Mouse (Mus musculus) MEL (cell line): ENCODE measurements around the gene Sema6d. TPM values are rescaled to one million over a fixed set of nuclear protein-coding genes. Genes with fewer than 3 reads are reported as not detected.

Experiments
- DNase-seq: peaks from one replicate; pipeline ENCODE4 v3.0.0; 2011; ENCODE audit warnings: low read depth, low spot score
- H3K27ac ChIP-seq: 2 replicates; pipeline ENCODE4 v1.5.1; 2012; ENCODE audit warnings: low read depth, mild to moderate bottlenecking, control low read depth, low read length, moderate library complexity; ENCODE audit not compliant: control insufficient read depth
- H3K27me3 ChIP-seq, 2 experiments: fragments of 150-350 bp in 1 of 2; sonication (generic) in 1 of 2; 2 replicates each; pipeline ENCODE4 v1.6.1; 2012; ENCODE audit warnings: low read length in 2 of 2, mild to moderate bottlenecking in 2 of 2, improper control_type of control experiment in 1 of 2, moderate library complexity in 1 of 2; ENCODE audit not compliant: insufficient read depth in 2 of 2, control insufficient read depth in 1 of 2
- H3K36me3 ChIP-seq, 2 experiments: 2 replicates each; pipeline ENCODE4 v1.6.1; 2012 to 2014; ENCODE audit warnings: low read length in 2 of 2, improper control_type of control experiment in 1 of 2, inconsistent platforms in 1 of 2, mild to moderate bottlenecking in 1 of 2; ENCODE audit not compliant: insufficient read depth in 2 of 2, control insufficient read depth in 1 of 2
- H3K4me1 ChIP-seq, 2 experiments: fragments of 150-350 bp in 1 of 2; sonication (generic) in 1 of 2; 2 replicates each; pipeline ENCODE4 v1.6.1; 2012; ENCODE audit warnings: low read length in 2 of 2, improper control_type of control experiment in 1 of 2, mild to moderate bottlenecking in 1 of 2; ENCODE audit not compliant: insufficient read depth in 2 of 2, control insufficient read depth in 1 of 2
- H3K4me3 ChIP-seq, 2 experiments: fragments of 150-350 bp in 1 of 2; sonication (generic) in 1 of 2; 2 replicates each; pipeline ENCODE4 v1.5.1; 2012; ENCODE audit warnings: low read depth in 2 of 2, low read length in 2 of 2, mild to moderate bottlenecking in 2 of 2, moderate library complexity in 2 of 2, control low read depth in 1 of 2, improper control_type of control experiment in 1 of 2; ENCODE audit not compliant: control insufficient read depth in 1 of 2, insufficient read depth in 1 of 2
- H3K79me2 ChIP-seq: 2 replicates; pipeline ENCODE4 v1.6.1; 2012; ENCODE audit warnings: mild to moderate bottlenecking, low read length, moderate library complexity; ENCODE audit not compliant: control insufficient read depth, poor library complexity, insufficient read depth
- H3K9ac ChIP-seq: 2 replicates; pipeline ENCODE4 v1.6.1; 2012; ENCODE audit warnings: low read depth, mild to moderate bottlenecking, control low read depth, low read length, moderate library complexity; ENCODE audit not compliant: control insufficient read depth, poor library complexity, severe bottlenecking
- H3K9me3 ChIP-seq: fragments of 150-350 bp; sonication (generic); replicated peaks from 2 replicates; pipeline ENCODE4 v1.6.1; 2012; ENCODE audit warnings: mild to moderate bottlenecking, low read length, improper control_type of control experiment, moderate library complexity; ENCODE audit not compliant: insufficient read depth
- CHD1 ChIP-seq: IDR thresholded peaks from 2 replicates; pipeline ENCODE4 v1.6.1; 2012; ENCODE audit warnings: low read depth, mild to moderate bottlenecking, inconsistent platforms, low read length, improper control_type of control experiment
- CHD2 ChIP-seq: IDR thresholded peaks from 2 replicates; pipeline ENCODE4 v1.6.1; 2011; ENCODE audit warnings: low read length, improper control_type of control experiment
- CTCF ChIP-seq, 3 experiments: IDR thresholded peaks in 2 of 3; conservative IDR thresholded peaks in 1 of 3; 2 replicates each; pipeline ENCODE4 v1.5.1; 2011 to 2012; ENCODE audit warnings: low read length in 3 of 3, low read depth in 2 of 3, mild to moderate bottlenecking in 2 of 3, improper control_type of control experiment in 1 of 3, inconsistent platforms in 1 of 3, mixed read lengths in 1 of 3, moderate library complexity in 1 of 3; ENCODE audit not compliant: control insufficient read depth in 1 of 3, insufficient read depth in 1 of 3, poor library complexity in 1 of 3, severe bottlenecking in 1 of 3
- EP300 ChIP-seq, 2 experiments: IDR thresholded peaks; 2 replicates each; pipeline ENCODE4 v1.6.1; 2011; ENCODE audit warnings: improper control_type of control experiment in 2 of 2, low read length in 2 of 2, low read depth in 1 of 2, mild to moderate bottlenecking in 1 of 2
- JUND ChIP-seq: IDR thresholded peaks from 2 replicates; pipeline ENCODE4 v1.6.1; 2011; ENCODE audit warnings: low read depth, mild to moderate bottlenecking, improper control_type of control experiment, low read length
- MAFK ChIP-seq: IDR thresholded peaks from 2 replicates; pipeline ENCODE4 v1.6.1; 2011; ENCODE audit warnings: low read depth, mild to moderate bottlenecking, low read length, improper control_type of control experiment, borderline replicate concordance
- MAX ChIP-seq: IDR thresholded peaks from 2 replicates; pipeline ENCODE4 v1.6.1; 2011; ENCODE audit warnings: low read length, improper control_type of control experiment
- MAZ ChIP-seq: IDR thresholded peaks from 2 replicates; pipeline ENCODE4 v1.6.1; 2012; ENCODE audit warnings: low read depth, mild to moderate bottlenecking, inconsistent platforms, low read length, improper control_type of control experiment
- MXI1 ChIP-seq: IDR thresholded peaks from 2 replicates; pipeline ENCODE4 v1.6.1; 2011; ENCODE audit warnings: mild to moderate bottlenecking, low read depth, low read length, improper control_type of control experiment
- MYC ChIP-seq: IDR thresholded peaks from 2 replicates; pipeline ENCODE4 v1.6.1; 2011; ENCODE audit warnings: low read depth, mild to moderate bottlenecking, low read length, improper control_type of control experiment, moderate library complexity
- POLR2A ChIP-seq, 2 experiments: IDR thresholded peaks; 2 replicates each; pipeline ENCODE4 v1.6.1; 2011 to 2012; ENCODE audit warnings: low read length in 2 of 2, mild to moderate bottlenecking in 2 of 2, control low read depth in 1 of 2, improper control_type of control experiment in 1 of 2, low read depth in 1 of 2, moderate library complexity in 1 of 2; ENCODE audit not compliant: control insufficient read depth in 1 of 2, insufficient read depth in 1 of 2, poor library complexity in 1 of 2
- RAD21 ChIP-seq: IDR thresholded peaks from 2 replicates; pipeline ENCODE4 v1.6.1; 2011; ENCODE audit warnings: mild to moderate bottlenecking, low read depth, low read length, improper control_type of control experiment
- SMC3 ChIP-seq: IDR thresholded peaks from 2 replicates; pipeline ENCODE4 v1.6.1; 2011; ENCODE audit warnings: low read depth, low read length, improper control_type of control experiment
- TAL1 ChIP-seq: IDR thresholded peaks from 2 replicates; pipeline ENCODE4 v1.6.1; 2012; ENCODE audit warnings: mild to moderate bottlenecking, inconsistent platforms, low read length, moderate library complexity, mixed read lengths
- TBP ChIP-seq: IDR thresholded peaks from 2 replicates; pipeline ENCODE4 v1.8.0; 2011; ENCODE audit warnings: low read depth, low read length, improper control_type of control experiment
- TCF12 ChIP-seq: IDR thresholded peaks from 2 replicates; pipeline ENCODE4 v1.6.1; 2014; ENCODE audit warnings: low read depth, mild to moderate bottlenecking, inconsistent platforms, low read length, improper control_type of control experiment, moderate library complexity
- UBTF ChIP-seq: IDR thresholded peaks from 2 replicates; pipeline ENCODE4 v1.6.1; 2012; ENCODE audit warnings: low read depth, mild to moderate bottlenecking, inconsistent platforms, low read length, improper control_type of control experiment, moderate library complexity, borderline replicate concordance; ENCODE audit not compliant: insufficient read depth
- USF2 ChIP-seq, 2 experiments: IDR thresholded peaks; 2 replicates each; pipeline ENCODE4 v1.6.1; 2011 to 2012; ENCODE audit warnings: improper control_type of control experiment in 2 of 2, low read length in 2 of 2, borderline replicate concordance in 1 of 2, inconsistent platforms in 1 of 2, low read depth in 1 of 2, mild to moderate bottlenecking in 1 of 2; ENCODE audit not compliant: insufficient read depth in 1 of 2
- ZC3H11A ChIP-seq: IDR thresholded peaks from 2 replicates; pipeline ENCODE4 v1.6.1; 2012; ENCODE audit warnings: low read depth, mild to moderate bottlenecking, inconsistent platforms, low read length, improper control_type of control experiment
- ZKSCAN1 ChIP-seq: IDR thresholded peaks from 2 replicates; pipeline ENCODE4 v1.6.1; 2012; ENCODE audit warnings: low read depth, mild to moderate bottlenecking, inconsistent platforms, low read length, improper control_type of control experiment, moderate library complexity
- ZMIZ1 ChIP-seq: IDR thresholded peaks from 2 replicates; pipeline ENCODE4 v1.6.1; 2012; ENCODE audit warnings: low read depth, mild to moderate bottlenecking, inconsistent platforms, low read length, improper control_type of control experiment, moderate library complexity
- polyA plus RNA-seq, 2 experiments: library from polyadenylated mRNA; stranded (reverse) in 1 of 2; unstranded in 1 of 2; fragments of >175 nt in 1 of 2; fragments of >200 nt in 1 of 2; gene quantifications; 2 replicates each; pipeline versions ENCODE4 v1.2.1 to v1.2.4; 2012; ENCODE audit warnings: low replicate concordance in 2 of 2, low read depth in 1 of 2; ENCODE audit not compliant: insufficient read length in 2 of 2, insufficient read depth in 1 of 2, missing spikeins in 1 of 2
- total RNA-seq: library from RNA; depleted of rRNA; stranded (reverse); fragments of 300-350 nt; gene quantifications from 2 replicates; pipeline ENCODE4 v1.2.3, GENCODE M21; 2012

Gene Sema6d
- total and polyA plus RNA-seq, 3 experiments: not detected

GRCm38 (mm10) chr2:124322528-124323215 is 232.9 kb downstream of the Sema6d start:
- DNase-seq: no peak
- H3K27ac ChIP-seq: no peak overlapping the region
- TF ChIP-seq RAD21: no peak
- no peak for TF ChIP-seq JUND
- TF ChIP-seq MXI1: no peak
- no peak for TF ChIP-seq TCF12
- no peak for TF ChIP-seq ZC3H11A
- TF ChIP-seq MYC: no peak
- TF ChIP-seq UBTF: no peak
- TF ChIP-seq CTCF (IDR thresholded peaks at IDR 0.05 in 2 of 3, conservative IDR thresholded peaks at IDR 0.05 in 1 of 3; ENCODE audit: control insufficient read depth in 1 of 3, insufficient read depth in 1 of 3, low read depth in 2 of 3, low read length in 3 of 3, poor library complexity in 1 of 3, severe bottlenecking in 1 of 3): no peak
- TF ChIP-seq ZMIZ1: no peak
- TF ChIP-seq USF2 (IDR thresholded peaks at IDR 0.05; ENCODE audit: borderline replicate concordance in 1 of 2, insufficient read depth in 1 of 2, low read depth in 1 of 2, low read length in 2 of 2): no peak
- TF ChIP-seq CHD2: no peak
- no peak for TF ChIP-seq MAX
- no peak for TF ChIP-seq ZKSCAN1
- no peak for TF ChIP-seq MAZ
- TF ChIP-seq POLR2A (IDR thresholded peaks at IDR 0.05; ENCODE audit: control insufficient read depth in 1 of 2, insufficient read depth in 1 of 2, low read depth in 1 of 2, low read length in 2 of 2, poor library complexity in 1 of 2): no peak
- no peak for TF ChIP-seq EP300 (IDR thresholded peaks at IDR 0.05; ENCODE audit: low read depth in 1 of 2, low read length in 2 of 2)
- TF ChIP-seq TBP: no peak
- TF ChIP-seq MAFK: no peak
- no peak for TF ChIP-seq SMC3
- TF ChIP-seq, all 39 proteins: peak for 0

GRCm38 (mm10) chr2:124324107-124324724 is 234.4 kb downstream of the Sema6d start:
- no peak for TF ChIP-seq ZMIZ1
- TF ChIP-seq EP300 (IDR thresholded peaks at IDR 0.05; ENCODE audit: low read depth in 1 of 2, low read length in 2 of 2): no peak
- TF ChIP-seq TAL1: no peak
- TF ChIP-seq MAX: no peak
- no peak for TF ChIP-seq CHD1
- Histone ChIP-seq H3K4me3 (no peak overlapping the region), H3K9ac (no peak overlapping the region), H3K27ac (no peak overlapping the region), H3K4me1 (no peaks in the 10 kb centered on the region), H3K79me2 (no peaks in the 10 kb centered on the region), H3K36me3 (no peaks in the 10 kb centered on the region), H3K27me3 (no peaks in the 10 kb centered on the region), H3K9me3 (no peaks in the 10 kb centered on the region)
- no peak for DNase-seq

More at GRCm38 (mm10) chr2:124322528-124323215, 232.9 kb downstream of the Sema6d start:
- no peak overlapping the region for H3K9ac ChIP-seq
- no peak overlapping the region for H3K4me3 ChIP-seq
- no peaks in the 10 kb centered on the region for H3K36me3 ChIP-seq
- H3K79me2 ChIP-seq: no peaks in the 10 kb centered on the region
- no peaks in the 10 kb centered on the region for H3K9me3 ChIP-seq
- no peaks in the 10 kb centered on the region for H3K4me1 ChIP-seq
- no peaks in the 10 kb centered on the region for H3K27me3 ChIP-seq
